Mouse (Mus musculus) mouse trophoblast stem cell (cell line): Measurements from ENCODE around the gene Olfr1475.
"Not testable (repeated sequence)": the region's sequence is repeated elsewhere in the genome, so short reads cannot be mapped to it uniquely, and the experiment has no call there.

Experiments
- in situ Hi-C, 2 experiments: fragments of 300-500 bp; cut with MseI, MboI; formaldehyde crosslinking; loops; 2 replicates in 1 of 2; 3 replicates in 1 of 2; pipeline ENCODE4 v1.15.1; 2025

The Olfr1475 gene

DNA sequence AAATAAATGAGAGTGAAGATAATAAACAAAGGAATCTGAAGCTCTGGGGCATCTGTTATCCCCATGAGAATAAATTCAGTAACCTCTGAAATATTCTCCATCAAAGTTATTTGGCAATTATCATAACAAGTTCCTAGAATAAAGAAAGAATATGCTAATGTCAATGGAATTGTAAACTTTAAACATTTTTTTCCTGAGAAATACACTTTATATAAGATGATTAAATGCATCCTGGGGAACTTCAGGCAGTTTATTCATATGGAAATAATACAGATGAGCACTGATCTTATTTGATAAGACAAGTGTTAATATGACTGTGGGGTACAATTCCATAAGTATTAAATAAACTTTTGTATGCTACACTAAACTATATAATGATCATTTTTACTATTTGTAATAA is at the start of gene Olfr1475:
Gene Olfr1475 (minus strand): TSS at position 101 of the 400 bp plus-strand sequence.
- in situ Hi-C loops = no loop called here

DNA sequence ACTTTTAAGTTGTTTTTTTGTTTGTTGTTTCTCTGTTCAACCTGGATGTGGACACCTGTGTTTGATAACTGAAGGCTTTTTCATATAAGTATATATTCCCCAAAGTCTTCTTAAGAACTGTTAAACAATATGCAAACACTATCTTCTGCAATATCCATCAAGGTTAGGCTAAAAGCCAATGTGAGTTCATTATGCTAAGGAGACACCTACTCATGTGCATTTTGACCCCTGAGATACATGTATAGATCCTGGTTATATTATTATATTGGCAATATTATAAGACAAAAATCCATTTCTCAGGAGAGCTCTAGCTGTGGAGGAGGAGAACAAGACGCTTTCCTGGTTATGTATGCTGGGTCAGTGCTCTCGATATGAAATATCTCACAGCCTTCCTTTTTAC is 47.6 kb upstream of the Olfr1475 start, which contains the start of gene Olfr1480:
Gene Olfr1480 (plus strand): TSS at position 301 of the 400 bp plus-strand sequence.
- in situ Hi-C loops = no loop called here

DNA sequence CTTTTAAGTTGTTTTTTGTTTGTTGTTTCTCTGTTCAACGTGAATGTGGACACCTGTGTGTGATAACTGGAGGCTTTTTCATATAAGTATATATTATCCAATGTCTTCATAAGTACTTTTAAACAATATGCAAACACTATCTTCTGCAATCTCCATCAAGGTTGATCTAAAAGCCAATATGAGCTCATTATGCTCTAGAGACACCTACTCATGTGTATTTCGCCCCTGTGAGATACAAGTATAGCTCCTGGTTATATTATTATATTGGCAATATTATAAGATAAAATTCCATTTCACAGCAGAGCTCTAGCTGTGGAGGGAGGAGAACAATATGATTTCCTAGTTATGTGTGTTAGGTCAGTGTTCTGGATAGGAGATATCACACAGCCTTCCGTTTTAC is 20.2 kb upstream of the Olfr1475 start, which contains the start of gene Olfr1477:
Gene Olfr1477 (plus strand): TSS at position 301 of the 400 bp plus-strand sequence.
- in situ Hi-C loops = no loop called here

DNA sequence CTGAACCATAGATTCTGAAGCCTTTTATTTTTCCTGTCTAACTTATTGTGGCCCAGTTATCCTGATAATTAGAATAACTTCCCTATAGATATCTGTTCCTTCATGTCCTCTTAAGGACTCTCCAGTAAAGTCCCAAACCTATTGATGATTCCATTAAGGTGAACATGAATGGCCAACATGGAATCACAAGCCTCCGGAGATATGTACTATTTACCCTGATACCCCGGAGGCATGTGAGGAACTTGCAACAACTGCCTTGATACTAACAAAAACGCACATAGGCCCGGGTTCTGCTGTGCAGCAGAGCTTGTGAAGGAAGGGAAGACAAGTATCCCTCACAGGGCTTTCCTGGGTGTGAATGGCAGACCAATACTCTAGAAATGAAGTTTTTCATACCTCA is 10.7 kb downstream of the Olfr1475 start, which contains the start of gene Olfr1474:
Gene Olfr1474 (plus strand): TSS at position 301 of the 400 bp plus-strand sequence.
- in situ Hi-C loops = not testable (repeated sequence)

DNA sequence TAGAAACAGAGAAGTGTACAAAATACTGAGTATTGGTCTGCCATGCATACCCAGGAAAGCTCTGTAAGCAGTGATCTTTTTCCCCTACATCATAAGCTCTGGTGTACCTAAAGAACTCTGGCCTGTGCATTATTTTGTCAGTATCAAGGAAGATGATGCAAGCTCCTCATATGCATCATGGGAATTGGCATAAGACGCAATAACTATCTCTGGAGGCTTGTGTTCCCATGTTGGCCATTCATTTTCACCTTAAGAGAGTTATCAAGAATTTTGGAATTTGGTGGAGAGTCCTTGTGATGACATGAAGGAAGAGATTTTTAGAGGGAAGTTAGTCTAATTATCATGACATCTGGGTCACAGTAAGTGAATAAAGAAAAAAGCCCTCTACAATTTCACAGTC is 24.0 kb downstream of the Olfr1475 start, which contains the start of gene Olfr1472:
Gene Olfr1472 (minus strand): TSS at position 101 of the 400 bp plus-strand sequence.
- in situ Hi-C loops = no loop called here

DNA sequence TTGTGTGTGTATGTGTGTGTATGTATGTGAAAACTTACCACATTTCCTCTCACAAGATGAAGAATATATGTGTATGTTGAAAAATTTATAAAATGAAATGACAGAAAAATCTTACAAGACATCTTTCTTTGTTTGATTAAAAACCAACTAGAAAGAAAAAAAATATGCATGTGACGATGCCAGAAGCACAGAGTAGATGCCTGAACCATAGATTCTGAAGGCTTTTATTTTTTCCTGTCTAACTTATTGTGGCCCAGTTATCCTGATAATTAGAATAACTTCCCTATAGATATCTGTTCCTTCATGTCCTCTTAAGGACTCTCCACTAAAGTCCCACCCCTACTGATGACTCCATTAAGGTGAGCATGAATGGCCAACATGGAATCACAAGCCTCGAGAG is 36.9 kb downstream of the Olfr1475 start, which contains the start of gene Olfr1471:
Gene Olfr1471 (plus strand): TSS at position 301 of the 400 bp plus-strand sequence.
- in situ Hi-C loops = not testable (repeated sequence)
